Mouse (Mus musculus): ENCODE data around the gene Blzf1. TPM values are rescaled to one million over a fixed set of nuclear protein-coding genes. Genes with fewer than 3 reads are reported as not detected.

Gene Blzf1
- polyA plus RNA-seq, 1 experiment: not detected

DNA sequence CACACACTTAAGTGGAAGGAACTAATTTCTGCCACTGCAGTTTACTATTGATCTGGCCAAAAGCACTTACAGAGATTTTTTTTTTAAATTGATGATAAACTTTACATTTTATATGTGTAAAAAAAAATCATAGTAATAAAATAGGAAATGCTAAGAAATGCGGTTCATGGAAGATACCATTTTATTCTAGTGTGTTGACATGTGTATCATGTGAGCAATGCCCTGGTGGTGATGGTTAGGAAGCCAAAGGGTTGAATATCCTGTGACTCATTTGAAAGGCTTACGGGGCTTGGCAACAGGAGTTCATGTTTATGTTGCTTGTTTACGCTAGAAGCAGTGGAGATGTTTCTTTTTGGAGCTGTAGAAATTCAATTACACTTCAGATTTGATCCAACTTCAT lies 30.7 kb downstream of the Blzf1 start:
- TF ChIP-seq CTCF (IDR thresholded peaks at IDR 0.05; ENCODE audit: insufficient read depth, low read depth, low read length) (no peak), POLR2A (IDR thresholded peaks at IDR 0.05; ENCODE audit: insufficient read depth, low read depth, low read length) (no peak)
- WGBS: 64% methylated on average over 3 of the region's 3 CpGs
- Histone ChIP-seq H3K27ac (ENCODE audit: insufficient read depth, low read depth, low read length) (no peak overlapping the region), H3K4me3 (ENCODE audit: insufficient read depth, low read depth, low read length) (no peak overlapping the region), H3K4me1 (ENCODE audit: control insufficient read depth, insufficient read depth, low read length) (no peaks in the 10 kb centered on the region)

DNA sequence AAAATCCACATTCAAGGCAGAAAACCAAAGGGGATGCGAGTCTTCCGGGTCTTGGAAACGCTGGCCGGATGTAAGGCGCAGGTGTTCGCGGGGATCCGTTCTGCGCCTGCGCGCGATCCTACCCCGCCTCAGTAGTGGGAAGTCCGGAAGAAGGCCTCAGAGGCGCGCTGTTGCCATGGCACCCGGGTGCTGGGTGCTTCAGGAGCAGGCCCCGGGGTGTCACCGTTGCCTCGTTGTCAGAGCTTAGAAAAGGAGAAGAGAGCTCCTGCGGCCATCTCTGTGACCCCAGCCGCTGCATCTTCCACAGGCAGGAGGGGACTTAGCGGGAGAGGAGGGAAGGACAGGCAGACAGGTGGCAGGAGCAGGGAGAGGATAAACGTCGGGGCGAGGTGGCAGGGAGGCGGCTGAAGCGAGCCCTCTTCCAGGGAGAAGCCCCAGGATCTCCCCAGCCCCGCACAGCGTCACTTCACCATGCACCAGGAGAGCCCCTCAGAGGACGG lies 31.8 kb downstream of the Blzf1 start, which contains the start of gene Ccdc181:
Ccdc181 (plus strand) TSS at position 131 of the 500 bp plus-strand sequence.
- TF ChIP-seq CTCF (IDR thresholded peaks at IDR 0.05; ENCODE audit: insufficient read depth, low read depth, low read length): no peak
- peak; percentile 86 for TF ChIP-seq POLR2A (IDR thresholded peaks at IDR 0.05; ENCODE audit: insufficient read depth, low read depth, low read length)
- no peaks in the 10 kb centered on the region for H3K4me1 ChIP-seq (ENCODE audit: control insufficient read depth, insufficient read depth, low read length)
- WGBS: under 1% methylated on average over 31 of the region's 31 CpGs
- peak within 1 kb of the TSS; percentile 75 for H3K4me3 ChIP-seq (ENCODE audit: insufficient read depth, low read depth, low read length)
- H3K27ac ChIP-seq (ENCODE audit: insufficient read depth, low read depth, low read length): peak within 1 kb of the TSS; percentile 94

DNA sequence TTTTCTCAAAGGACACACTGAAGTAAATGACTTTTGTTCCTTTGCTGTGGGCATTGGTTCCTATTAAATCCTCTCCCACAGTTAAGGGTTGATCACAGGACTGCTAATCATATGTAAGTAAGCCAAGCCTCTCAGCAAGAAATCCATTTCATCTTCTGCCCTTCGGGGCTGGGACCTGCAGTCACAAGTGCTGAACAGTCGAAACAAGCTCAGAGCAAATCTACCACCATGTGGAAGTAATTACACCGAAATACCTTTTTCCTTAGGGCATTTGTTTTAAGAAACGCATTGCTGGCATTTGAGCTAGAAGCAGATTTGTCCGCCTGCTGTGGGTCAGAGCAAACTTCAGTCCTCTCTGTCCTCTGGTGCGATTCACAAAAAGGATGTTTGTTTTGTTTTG lies 33.6 kb downstream of the Blzf1 start:
- no peak overlapping the region for H3K27ac ChIP-seq (ENCODE audit: insufficient read depth, low read depth, low read length)
- TF ChIP-seq POLR2A (IDR thresholded peaks at IDR 0.05; ENCODE audit: insufficient read depth, low read depth, low read length): no peak
- no peak for TF ChIP-seq CTCF (IDR thresholded peaks at IDR 0.05; ENCODE audit: insufficient read depth, low read depth, low read length)
- no peak overlapping the region for H3K4me3 ChIP-seq (ENCODE audit: insufficient read depth, low read depth, low read length)
- 79% methylated on average over 6 of the region's 6 CpGs for WGBS
- H3K4me1 ChIP-seq (ENCODE audit: control insufficient read depth, insufficient read depth, low read length): no peaks in the 10 kb centered on the region

DNA sequence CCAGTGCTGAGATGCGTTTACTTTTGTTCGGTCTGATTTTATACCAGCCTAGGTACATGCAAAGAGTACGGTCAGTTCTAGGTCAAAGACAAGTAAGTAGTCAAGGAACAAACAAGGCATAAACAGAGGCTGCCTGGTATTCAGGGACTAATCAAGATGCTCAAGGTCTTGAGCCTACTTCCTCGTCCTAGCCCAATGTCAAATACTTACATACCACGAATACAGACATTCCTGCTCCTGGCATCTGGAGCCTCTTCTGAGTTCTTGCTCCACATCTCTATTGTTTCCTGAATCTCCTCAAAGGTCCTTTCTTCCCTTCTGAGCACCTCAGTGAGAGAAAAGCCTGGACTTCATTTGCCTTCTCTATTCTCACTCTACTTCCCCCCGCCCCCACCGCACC lies 36.3 kb downstream of the Blzf1 start:
- Histone ChIP-seq H3K4me1 (ENCODE audit: control insufficient read depth, insufficient read depth, low read length) (peaks cover 4% of the 10 kb centered on the region; the same call in 1 of the 2 replicates), H3K27ac (ENCODE audit: insufficient read depth, low read depth, low read length) (no peak overlapping the region), H3K4me3 (ENCODE audit: insufficient read depth, low read depth, low read length) (no peak overlapping the region)
- 91% methylated on average over 7 of the region's 7 CpGs for WGBS
- TF ChIP-seq POLR2A (IDR thresholded peaks at IDR 0.05; ENCODE audit: insufficient read depth, low read depth, low read length) (no peak), CTCF (IDR thresholded peaks at IDR 0.05; ENCODE audit: insufficient read depth, low read depth, low read length) (no peak)

DNA sequence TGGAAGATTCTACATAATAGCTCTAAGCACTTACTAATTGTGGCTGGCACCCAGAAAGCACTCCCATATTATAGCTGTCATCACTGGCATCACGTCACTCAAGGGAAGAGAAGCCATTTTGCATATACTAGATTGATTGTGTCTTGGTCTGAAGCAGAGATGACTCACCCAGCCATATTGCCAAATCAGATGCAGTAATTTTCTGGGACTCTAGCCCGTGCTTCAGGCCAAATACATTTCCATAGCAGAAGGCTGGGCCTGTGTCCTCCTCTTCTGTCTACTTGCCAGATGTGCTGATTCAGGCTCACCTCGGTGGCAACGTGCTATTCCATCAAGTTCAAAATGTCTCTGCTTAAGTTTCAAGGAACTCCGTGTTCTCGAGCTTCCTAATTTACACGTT lies 45.7 kb downstream of the Blzf1 start:
- no peak overlapping the region for H3K27ac ChIP-seq (ENCODE audit: insufficient read depth, low read depth, low read length)
- WGBS: 43% methylated on average over 7 of the region's 7 CpGs
- peaks cover 3% of the 10 kb centered on the region; the same call in 1 of the 2 replicates for H3K4me1 ChIP-seq (ENCODE audit: control insufficient read depth, insufficient read depth, low read length)
- TF ChIP-seq CTCF (IDR thresholded peaks at IDR 0.05; ENCODE audit: insufficient read depth, low read depth, low read length): no peak
- no peak for TF ChIP-seq POLR2A (IDR thresholded peaks at IDR 0.05; ENCODE audit: insufficient read depth, low read depth, low read length)
- no peak overlapping the region for H3K4me3 ChIP-seq (ENCODE audit: insufficient read depth, low read depth, low read length)

DNA sequence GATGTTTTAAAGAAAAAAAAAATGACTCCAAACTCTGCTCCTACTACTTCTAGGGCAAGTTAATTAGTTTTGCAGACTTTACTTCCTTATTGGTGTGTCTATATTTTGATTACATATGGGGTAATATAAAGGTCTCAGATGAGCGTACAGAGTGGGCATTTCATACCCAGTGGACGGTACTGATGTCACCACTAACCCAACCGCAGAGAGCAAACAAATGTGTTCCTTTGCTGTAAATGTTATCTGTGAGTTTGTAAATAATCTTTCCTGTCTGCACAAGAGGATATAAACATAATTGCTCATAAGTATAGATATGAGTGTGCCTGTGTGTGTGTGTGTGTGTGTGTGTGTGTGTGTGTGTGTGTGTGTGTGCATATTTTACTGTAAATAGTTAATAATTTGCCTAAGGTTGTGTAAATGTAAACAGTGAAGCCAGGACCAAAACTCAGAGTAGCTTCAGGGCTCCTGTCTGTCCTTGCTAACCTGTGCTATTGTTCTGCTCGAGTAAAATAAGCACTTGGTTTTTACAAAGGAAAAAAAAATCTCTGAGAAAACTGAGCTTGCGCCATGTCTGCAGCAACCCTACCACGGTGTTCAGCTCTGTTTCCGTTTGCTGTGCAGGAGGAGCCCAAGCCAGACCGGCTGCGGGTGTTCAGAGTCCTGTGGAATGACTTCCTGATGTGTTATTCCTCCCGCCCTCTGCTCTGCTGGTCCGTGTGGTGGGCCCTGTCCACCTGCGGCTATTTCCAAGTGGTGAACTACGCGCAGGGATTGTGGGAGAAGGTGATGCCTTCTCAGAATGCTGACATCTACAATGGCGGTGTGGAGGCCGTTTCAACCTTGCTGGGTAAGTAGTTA lies 46.9 kb downstream of the Blzf1 start:
- whole genome bisulfite sequencing: 88% methylated on average over 16 of the region's 16 CpGs
- no peak for TF ChIP-seq CTCF (IDR thresholded peaks at IDR 0.05; ENCODE audit: insufficient read depth, low read depth, low read length)
- no peak for TF ChIP-seq POLR2A (IDR thresholded peaks at IDR 0.05; ENCODE audit: insufficient read depth, low read depth, low read length)
- Histone ChIP-seq H3K4me1 (ENCODE audit: control insufficient read depth, insufficient read depth, low read length) (peaks cover 3% of the 10 kb centered on the region; the same call in 1 of the 2 replicates), H3K27ac (ENCODE audit: insufficient read depth, low read depth, low read length) (no peak overlapping the region), H3K4me3 (ENCODE audit: insufficient read depth, low read depth, low read length) (no peak overlapping the region)

DNA sequence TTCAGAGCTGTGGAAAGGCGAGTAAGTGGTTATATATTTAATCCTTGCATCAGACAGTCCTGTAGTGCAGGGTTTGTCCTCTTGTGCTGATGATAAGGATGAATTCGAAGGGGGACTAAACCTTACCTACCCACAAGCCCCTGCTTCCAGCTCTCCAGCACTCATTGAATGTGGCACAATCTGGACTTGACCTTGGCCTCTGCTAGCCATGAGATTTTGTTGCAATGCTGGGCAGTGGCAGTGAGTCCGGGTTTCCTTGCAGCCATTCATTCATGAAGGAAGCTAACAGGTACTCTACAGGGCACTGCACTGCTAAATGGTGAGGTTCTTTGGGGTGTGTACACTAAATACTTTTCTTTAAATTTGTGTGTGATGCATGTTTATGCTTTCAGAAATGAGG lies 52.5 kb downstream of the Blzf1 start:
- Histone ChIP-seq H3K27ac (ENCODE audit: insufficient read depth, low read depth, low read length) (no peak overlapping the region), H3K4me1 (ENCODE audit: control insufficient read depth, insufficient read depth, low read length) (no peaks in the 10 kb centered on the region), H3K4me3 (ENCODE audit: insufficient read depth, low read depth, low read length) (no peak overlapping the region)
- WGBS: 84% methylated on average over 3 of the region's 3 CpGs
- TF ChIP-seq CTCF (IDR thresholded peaks at IDR 0.05; ENCODE audit: insufficient read depth, low read depth, low read length) (no peak), POLR2A (IDR thresholded peaks at IDR 0.05; ENCODE audit: insufficient read depth, low read depth, low read length) (no peak)

DNA sequence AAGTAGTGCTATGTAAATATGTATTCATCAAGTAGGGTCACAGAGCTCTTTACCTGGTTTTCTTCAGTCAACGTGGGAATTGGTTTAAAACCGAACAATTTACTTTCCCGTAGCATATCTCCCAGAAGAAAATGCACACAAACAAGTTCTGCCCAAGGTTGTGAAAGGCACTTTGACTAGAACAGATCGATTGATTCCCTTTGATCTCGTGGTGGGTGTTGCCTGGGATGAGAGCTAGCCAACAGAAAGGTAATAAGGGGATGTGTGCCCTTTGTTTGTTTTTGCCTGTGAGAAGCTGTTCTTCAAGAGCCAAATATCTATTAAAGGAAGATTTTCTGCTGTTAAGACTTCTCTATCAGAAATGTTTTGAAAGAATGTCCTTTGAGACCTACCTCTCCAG lies 54.7 kb downstream of the Blzf1 start:
- TF ChIP-seq POLR2A (IDR thresholded peaks at IDR 0.05; ENCODE audit: insufficient read depth, low read depth, low read length) (no peak), CTCF (IDR thresholded peaks at IDR 0.05; ENCODE audit: insufficient read depth, low read depth, low read length) (no peak)
- peaks cover 9% of the 10 kb centered on the region for H3K4me1 ChIP-seq (ENCODE audit: control insufficient read depth, insufficient read depth, low read length)
- H3K4me3 ChIP-seq (ENCODE audit: insufficient read depth, low read depth, low read length): no peak overlapping the region
- H3K27ac ChIP-seq (ENCODE audit: insufficient read depth, low read depth, low read length): no peak overlapping the region
- WGBS: 84% methylated on average over 5 of the region's 5 CpGs

DNA sequence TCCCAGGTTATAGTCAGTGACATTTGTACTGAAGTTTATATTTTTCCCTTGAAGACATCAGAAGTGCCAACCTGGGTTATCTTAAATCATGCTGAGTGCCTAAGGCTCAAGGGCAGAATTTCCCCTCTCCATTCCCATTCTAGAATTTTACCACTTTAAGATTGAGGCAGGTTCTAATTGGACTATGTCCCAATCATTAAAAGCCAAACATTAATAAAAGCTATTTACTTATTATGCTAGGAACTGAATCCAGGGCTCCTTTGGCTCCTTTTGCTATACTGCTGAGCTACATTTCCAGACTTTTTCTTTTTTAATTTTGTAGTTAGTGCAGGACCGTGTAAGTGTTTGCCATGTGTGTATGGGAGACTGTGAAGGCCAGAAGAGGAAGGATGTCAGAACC lies 55.9 kb downstream of the Blzf1 start:
- Histone ChIP-seq H3K4me1 (ENCODE audit: control insufficient read depth, insufficient read depth, low read length) (peaks cover 10% of the 10 kb centered on the region), H3K4me3 (ENCODE audit: insufficient read depth, low read depth, low read length) (no peak overlapping the region), H3K27ac (ENCODE audit: insufficient read depth, low read depth, low read length) (no peak overlapping the region)
- TF ChIP-seq CTCF (IDR thresholded peaks at IDR 0.05; ENCODE audit: insufficient read depth, low read depth, low read length): no peak
- TF ChIP-seq POLR2A (IDR thresholded peaks at IDR 0.05; ENCODE audit: insufficient read depth, low read depth, low read length): no peak
- 91% methylated on average over 1 of the region's 1 CpGs for WGBS
